Comparison of ENCODE assay signal across 9 mouse cellular contexts in the genomic region with DNA sequence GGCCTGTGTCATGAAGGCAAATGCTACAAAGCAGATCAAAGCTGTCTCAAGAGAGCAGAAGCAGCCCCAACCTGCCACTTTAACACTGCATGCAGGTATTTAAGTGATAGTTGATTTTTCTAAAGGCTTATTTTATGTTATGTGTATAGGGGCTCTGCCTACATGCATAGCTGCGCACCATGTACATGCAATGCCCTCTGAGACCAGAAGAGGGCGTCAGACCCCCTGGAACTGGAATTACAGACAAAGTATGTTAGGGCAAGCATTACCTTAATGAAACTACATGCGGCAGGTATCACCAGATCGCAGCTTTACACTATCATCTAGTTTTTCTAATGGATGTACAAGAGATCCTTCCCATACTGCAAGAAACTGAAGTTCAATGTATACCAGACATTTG. TPM values are rescaled to one million over a fixed set of nuclear protein-coding genes. Genes with fewer than 3 reads are reported as not detected.
DNase-seq lines count a peak whose midpoint lies in the region; ATAC-seq and TF ChIP-seq lines count a peak whose summit lies in the region.
"Had no signal": no experiment of that assay in that cellular context is flagged by ENCODE, and none has a peak within 500 bp of the region (broad histone marks: within the 10 kb centered on the region; RNA-seq: fewer than 3 reads in every experiment).

No protein-coding gene starts in this region.

- H3K9ac ChIP-seq in kidney, embryonic 15.5 days, result no peak overlapping the region
- no peak overlapping the region for H3K9ac ChIP-seq in kidney, postnatal 0 days (ENCODE audit: low read depth, low read length)
- H3K9ac ChIP-seq: heart, embryonic 13.5 days had no signal

- H3K9me3 ChIP-seq in kidney, embryonic 15.5 days (replicated peaks), result no peaks in the 10 kb centered on the region
- H3K9me3 ChIP-seq in kidney, postnatal 0 days (replicated peaks; ENCODE audit: low read length), result no peaks in the 10 kb centered on the region
- H3K9me3 ChIP-seq: heart, embryonic 13.5 days had no signal

- no peaks in the 10 kb centered on the region for H3K27me3 ChIP-seq in kidney, embryonic 15.5 days
- H3K27me3 ChIP-seq in kidney, postnatal 0 days (ENCODE audit: insufficient read depth, low read length), result no peaks in the 10 kb centered on the region
- no peaks in the 10 kb centered on the region for H3K27me3 ChIP-seq in small intestine, adult 2 months (ENCODE audit: control insufficient read depth, insufficient read depth, low read length)
- H3K27me3 ChIP-seq: heart, embryonic 13.5 days had no signal

- 75% methylated on average over 4 of the region's 4 CpGs for WGBS in kidney, embryonic 15.5 days
- WGBS in kidney, postnatal 0 days, result 68% methylated on average over 4 of the region's 4 CpGs
- 72% methylated on average over 4 of the region's 4 CpGs for WGBS in small intestine, adult 2 months

- H3K27ac ChIP-seq in kidney, embryonic 15.5 days, result no peak overlapping the region
- H3K27ac ChIP-seq in kidney, postnatal 0 days, result no peak overlapping the region
- no peak overlapping the region for H3K27ac ChIP-seq in small intestine, adult 2 months (ENCODE audit: insufficient read depth, low read depth, low read length)
- H3K27ac ChIP-seq: heart, embryonic 13.5 days had no signal

- DNase-seq in kidney, adult 11 months, result peak; percentile 9
- peak; percentile 52 for DNase-seq in 416B (ENCODE audit: low read depth)
- peak; percentile 22 for DNase-seq in CD4-positive helper T cell, adult 2 months (ENCODE audit: low read depth, low spot score)
- DNase-seq in c-Kit-positive CD71-positive TER-119-positive erythroid progenitor cells, embryonic 14.5 days (ENCODE audit: low spot score), result peak; percentile 51
- peak; percentile 28 for DNase-seq in kidney, postnatal 0 days (ENCODE audit: low spot score)
- DNase-seq in frontal cortex, postnatal 14 days (ENCODE audit: low spot score in 2 of 2), result no peak

- peak; percentile 73 for TF ChIP-seq CTCF in kidney, postnatal 0 days (IDR thresholded peaks at IDR 0.05; ENCODE audit: low read depth)
- TF ChIP-seq CTCF in small intestine, adult 2 months (IDR thresholded peaks at IDR 0.05; ENCODE audit: extremely low read depth, insufficient read length, insufficient replicate concordance, low read depth, low read length), result peak; percentile 54; the same call in 1 of the 2 replicates

- H3K4me2 ChIP-seq in kidney, embryonic 15.5 days, result no peak overlapping the region
- H3K4me2 ChIP-seq in kidney, postnatal 0 days (ENCODE audit: low read length), result no peak overlapping the region
- H3K4me2 ChIP-seq: heart, embryonic 13.5 days had no signal

- H3K4me3 ChIP-seq in kidney, embryonic 15.5 days (replicated peaks), result no peak overlapping the region
- H3K4me3 ChIP-seq in kidney, postnatal 0 days (replicated peaks; ENCODE audit: low read depth, low read length), result no peak overlapping the region
- H3K4me3 ChIP-seq in small intestine, adult 2 months (ENCODE audit: low read depth, low read length), result no peak overlapping the region
- H3K4me3 ChIP-seq: heart, embryonic 13.5 days had no signal

- no peaks in the 10 kb centered on the region for H3K4me1 ChIP-seq in kidney, embryonic 15.5 days
- H3K4me1 ChIP-seq in kidney, postnatal 0 days (replicated peaks; ENCODE audit: insufficient read depth, low read length), result no peaks in the 10 kb centered on the region
- H3K4me1 ChIP-seq in small intestine, adult 2 months (ENCODE audit: control insufficient read depth, insufficient read depth, insufficient read length, low read length), result no peaks in the 10 kb centered on the region

- ATAC-seq in kidney, embryonic 15.5 days (replicated peaks; ENCODE audit: low FRiP score), result no peak
- no peak for ATAC-seq in kidney, postnatal 0 days (replicated peaks; ENCODE audit: low FRiP score, low read depth)

- peaks cover 95% of the 10 kb centered on the region for H3K36me3 ChIP-seq in kidney, embryonic 15.5 days
- peaks cover 50% of the 10 kb centered on the region for H3K36me3 ChIP-seq in kidney, postnatal 0 days (ENCODE audit: insufficient read depth, low read length)
- peaks cover 65% of the 10 kb centered on the region for H3K36me3 ChIP-seq in small intestine, adult 2 months (ENCODE audit: control insufficient read depth, insufficient read depth, low read length)

- TF ChIP-seq POLR2A in small intestine, adult 2 months (IDR thresholded peaks at IDR 0.05; ENCODE audit: low read depth, low read length), result no peak

RNA-seq across cellular contexts. Expression of gene Rnf216, which starts 27.9 kb away (rescaled TPM):
- 44.5 and 46.9 TPM in 2 replicates for polyA plus RNA-seq in kidney, embryonic 15.5 days (2015; fragmentation: Nextera tagmentation; extraction: Ambion mirVana)
- 29.9 and 30.2 TPM in 2 replicates for polyA plus RNA-seq in kidney, postnatal 0 days (2015; fragmentation: Nextera tagmentation; extraction: Ambion mirVana)
- polyA plus RNA-seq in small intestine, adult 2 months (2012; rRNA removed), result 10.3 and 24.3 TPM in 2 replicates

Comparison
In these comparisons a context has a peak if more than half of its experiments do, and no peak if none do; other contexts are left out.
1. DNase-seq: peak in kidney, adult 11 months (single experiment), 416B (single experiment), CD4-positive helper T cell, adult 2 months (single experiment), c-Kit-positive CD71-positive TER-119-positive erythroid progenitor cells, embryonic 14.5 days (single experiment) and kidney, postnatal 0 days (single experiment); none in frontal cortex, postnatal 14 days (0 of 2).